ENCODE assay signal across 8 mouse cellular contexts in genomic region chr4:117886644-117887043, GRCm38 (mm10). TPM values are rescaled to one million over a fixed set of nuclear protein-coding genes. Genes with fewer than 3 reads are reported as not detected.
DNase-seq lines count a peak whose midpoint lies in the region; ATAC-seq and TF ChIP-seq lines count a peak whose summit lies in the region.

No protein-coding gene starts in this region.

- H3K36me3 ChIP-seq in liver, adult 2 months (ENCODE audit: control insufficient read depth, insufficient read depth, low read length): peaks cover 12% of the 10 kb centered on the region; the same call in 1 of the 2 replicates
- peaks cover 6% of the 10 kb centered on the region for H3K36me3 ChIP-seq in myocyte (ENCODE audit: control insufficient read depth, insufficient read depth)

- peak overlapping the region; percentile 60 for H3ac ChIP-seq in myocyte (ENCODE audit: control insufficient read depth, insufficient read length)

- peaks cover 22% of the 10 kb centered on the region for H3K4me1 ChIP-seq in cerebellum, adult 2 months (ENCODE audit: control insufficient read depth, insufficient read depth, low read length)
- H3K4me1 ChIP-seq in liver, adult 2 months (ENCODE audit: control insufficient read depth, insufficient read depth, low read length): peaks cover 12% of the 10 kb centered on the region

- no peak; the same call in 1 of the 2 replicates for ATAC-seq in cerebellum, adult (ENCODE audit: insufficient number of reproducible peaks, low FRiP score, low TSS enrichment)

- peaks cover 5% of the 10 kb centered on the region; the same call in 1 of the 2 replicates for H3K79me2 ChIP-seq in liver, adult 2 months (ENCODE audit: control insufficient read depth, insufficient read depth, low read length)
- H3K79me2 ChIP-seq in myocyte (ENCODE audit: control insufficient read depth, insufficient read depth): peaks cover 24% of the 10 kb centered on the region

- no peak for TF ChIP-seq POLR2A in cerebellum, adult 2 months (IDR thresholded peaks at IDR 0.05; ENCODE audit: borderline replicate concordance, insufficient read depth, low read length)
- no peak for TF ChIP-seq POLR2A in liver, adult 2 months (IDR thresholded peaks at IDR 0.05; ENCODE audit: extremely low read depth, insufficient read depth, low read length)
- TF ChIP-seq POLR2A in myocyte (IDR thresholded peaks at IDR 0.05; ENCODE audit: insufficient read length, low read depth): no peak

- WGBS in cerebellum, adult 2 months: under 1% methylated on average over 24 of the region's 24 CpGs
- 1% methylated on average over 24 of the region's 24 CpGs for WGBS in liver, adult 2 months

- H3K27me3 ChIP-seq in cerebellum, adult 2 months (ENCODE audit: control insufficient read depth, insufficient read depth, low read length): no peaks in the 10 kb centered on the region
- no peaks in the 10 kb centered on the region for H3K27me3 ChIP-seq in liver, adult 2 months (ENCODE audit: control insufficient read depth, insufficient read depth, low read length)
- no peaks in the 10 kb centered on the region for H3K27me3 ChIP-seq in myocyte (ENCODE audit: control insufficient read depth, insufficient read depth, insufficient read length)

- peak overlapping the region; percentile 49; the same call in 1 of the 2 replicates for H3K27ac ChIP-seq in cerebellum, adult 2 months (ENCODE audit: insufficient read depth, low read length)
- peak overlapping the region; percentile 77 for H3K27ac ChIP-seq in liver, adult 2 months (replicated peaks; ENCODE audit: insufficient read depth, low read depth, low read length)

- TF ChIP-seq CTCF in cerebellum, adult 2 months (IDR thresholded peaks at IDR 0.05; ENCODE audit: borderline replicate concordance, insufficient read depth, low read depth, low read length): no peak
- no peak for TF ChIP-seq CTCF in liver, adult 2 months (IDR thresholded peaks at IDR 0.05; ENCODE audit: low read depth, low read length)

- H3K4me2 ChIP-seq in myocyte (ENCODE audit: low read depth): peak overlapping the region; percentile 85

- DNase-seq in cerebellum, adult 2 months: no peak
- peak; percentile 61 for DNase-seq in ZHBTc4 (ENCODE audit: low read depth, low spot score)
- DNase-seq in heart, postnatal 4 days: peak; percentile 30
- DNase-seq in liver, adult 2 months (ENCODE audit: extremely low read depth, low read depth, low spot score): peak; percentile 17
- no peak for DNase-seq in Muller cell, postnatal 12 days (ENCODE audit: inconsistent ontology term)
- DNase-seq in gastrocnemius, adult 18-20 months (ENCODE audit: low spot score): no peak

- H3K9ac ChIP-seq in liver, adult 2 months (ENCODE audit: low read depth, low read length): peak overlapping the region; percentile 96

- peak overlapping the region; percentile 93 for H3K4me3 ChIP-seq in cerebellum, adult 2 months (replicated peaks; ENCODE audit: insufficient read depth, low read depth, low read length)
- H3K4me3 ChIP-seq in liver, adult 2 months (ENCODE audit: insufficient read depth, low read depth, low read length): peak overlapping the region; percentile 86
- H3K4me3 ChIP-seq in myocyte: peak overlapping the region; percentile 66

TF ChIP-seq in myocyte, 11 proteins besides CTCF, POLR2A, EP300 and RAD21:
- TF ChIP-seq USF1 (IDR thresholded peaks at IDR 0.05; ENCODE audit: low read depth) (no peak), MAX (IDR thresholded peaks at IDR 0.05; ENCODE audit: low read depth) (no peak), MYOD1 (IDR thresholded peaks at IDR 0.05; ENCODE audit: control insufficient read depth in 1 of 3, insufficient read length in 2 of 3, low read depth in 2 of 3) (no peak), SRF (IDR thresholded peaks at IDR 0.05; ENCODE audit: control insufficient read depth, insufficient read length, low read depth) (no peak), POLR2AphosphoS2 (IDR thresholded peaks at IDR 0.05; ENCODE audit: insufficient read length, low read depth) (no peak), TCF12 (IDR thresholded peaks at IDR 0.05; ENCODE audit: insufficient read depth, poor library complexity, severe bottlenecking) (no peak), REST (IDR thresholded peaks at IDR 0.05; ENCODE audit: insufficient read depth, insufficient read length) (no peak), MYOG (IDR thresholded peaks at IDR 0.05; ENCODE audit: control insufficient read depth in 1 of 3, insufficient read depth in 1 of 3, insufficient read length in 2 of 3, low read depth in 2 of 3) (no peak), E2F4 (IDR thresholded peaks at IDR 0.05; ENCODE audit: insufficient read depth) (no peak), TCF3 (IDR thresholded peaks at IDR 0.05; ENCODE audit: insufficient read length, low read depth) (no peak), CEBPB (IDR thresholded peaks at IDR 0.05; ENCODE audit: insufficient read depth, poor library complexity, severe bottlenecking) (no peak)

RNA-seq across cellular contexts. Expression of gene Atp6v0b, which starts 0.5 kb away (rescaled TPM):
- polyA plus RNA-seq in cerebellum, adult 2 months (2012; rRNA removed): 669 and 676 TPM in 2 replicates
- 100 to 1,000 TPM; 115 to 126 TPM for total RNA-seq in heart, postnatal 4 days (2021)
- total RNA-seq in liver, adult 2 months (2014; rRNA removed): 124 and 163 TPM in 2 replicates
- polyA plus RNA-seq in liver, adult 2 months (2012; rRNA removed): 238 and 244 TPM in 2 replicates
- polyA plus RNA-seq in myocyte (2012; fragmentation: generic; extraction: Trizol): 470 TPM
- total RNA-seq in gastrocnemius, adult 18-20 months (2021): 10 to 100 TPM; 82.2 to 83.6 TPM

RNA-seq across cellular contexts. Expression of gene B4galt2, which starts 3.4 kb away (rescaled TPM):
- 41.0 and 42.0 TPM in 2 replicates for polyA plus RNA-seq in cerebellum, adult 2 months (2012; rRNA removed)
- total RNA-seq in heart, postnatal 4 days (2021): 10 to 100 TPM; 19.5 to 21.9 TPM
- 0.18 and 0.34 TPM in 2 replicates for total RNA-seq in liver, adult 2 months (2014; rRNA removed)
- polyA plus RNA-seq in liver, adult 2 months (2012; rRNA removed): 0.29 and 0.80 TPM in 2 replicates
- 41.6 TPM for polyA plus RNA-seq in myocyte (2012; fragmentation: generic; extraction: Trizol)
- total RNA-seq in gastrocnemius, adult 18-20 months (2021): 1 to 10 TPM; 1.8 to 2.0 TPM

RNA-seq across cellular contexts. Expression of gene Dph2, which starts 5.2 kb away (rescaled TPM):
- polyA plus RNA-seq in cerebellum, adult 2 months (2012; rRNA removed): 16.6 and 18.0 TPM in 2 replicates
- total RNA-seq in heart, postnatal 4 days (2021): 1 to 10 TPM; 4.1 to 5.1 TPM
- 1.7 and 1.9 TPM in 2 replicates for total RNA-seq in liver, adult 2 months (2014; rRNA removed)
- polyA plus RNA-seq in liver, adult 2 months (2012; rRNA removed): 6.9 and 10.2 TPM in 2 replicates
- 8.5 TPM for polyA plus RNA-seq in myocyte (2012; fragmentation: generic; extraction: Trizol)
- total RNA-seq in gastrocnemius, adult 18-20 months (2021): 1 to 10 TPM; 3.1 to 3.2 TPM

RNA-seq across cellular contexts. Expression of gene Ccdc24, which starts 14.3 kb away (rescaled TPM):
- polyA plus RNA-seq in cerebellum, adult 2 months (2012; rRNA removed): 1.8 and 3.4 TPM in 2 replicates
- total RNA-seq in heart, postnatal 4 days (2021): 1 to 10 TPM in 1 of 2 experiments, under 1 TPM in 1; 0.59 to 1.1 TPM
- total RNA-seq in liver, adult 2 months (2014; rRNA removed): not detected in 2 replicates
- polyA plus RNA-seq in liver, adult 2 months (2012; rRNA removed): 0.51 and 0.54 TPM in 2 replicates
- polyA plus RNA-seq in myocyte (2012; fragmentation: generic; extraction: Trizol): 1.8 TPM
- under 1 TPM in 1 of 2 experiments, not detected in 1; 0.52 TPM for total RNA-seq in gastrocnemius, adult 18-20 months (2021)

RNA-seq across cellular contexts. Expression of gene Ipo13, which starts 28.2 kb away (rescaled TPM):
- 183 and 192 TPM in 2 replicates for polyA plus RNA-seq in cerebellum, adult 2 months (2012; rRNA removed)
- 10 to 100 TPM; 49.6 TPM for total RNA-seq in heart, postnatal 4 days (2021)
- total RNA-seq in liver, adult 2 months (2014; rRNA removed): 3.5 and 5.2 TPM in 2 replicates
- 16.1 and 23.5 TPM in 2 replicates for polyA plus RNA-seq in liver, adult 2 months (2012; rRNA removed)
- 62.2 TPM for polyA plus RNA-seq in myocyte (2012; fragmentation: generic; extraction: Trizol)
- total RNA-seq in gastrocnemius, adult 18-20 months (2021): 100 to 1,000 TPM; 262 to 289 TPM

Comparison
In these comparisons a context has a peak if more than half of its experiments do, and no peak if none do; other contexts are left out.
1. DNase-seq: peak in ZHBTc4 (single experiment), heart, postnatal 4 days (single experiment) and liver, adult 2 months (single experiment); none in cerebellum, adult 2 months (0 of 2), Muller cell, postnatal 12 days (single experiment) and gastrocnemius, adult 18-20 months (single experiment).
2. RNA of gene B4galt2, which starts 3.4 kb away (total RNA-seq): 19.5 to 21.9 TPM in heart, postnatal 4 days; 1.8 to 2.0 TPM in gastrocnemius, adult 18-20 months and 0.18 to 0.34 TPM in liver, adult 2 months; every median in the first group is over 4 times any median in the second.
3. Peak in every context shown above with its lines, with median percentiles within 50 percentile points of each other: H3K4me3 ChIP-seq.